Mouse (Mus musculus): Measurements from ENCODE around the gene Ncmap.

Ncmap gene

DNA sequence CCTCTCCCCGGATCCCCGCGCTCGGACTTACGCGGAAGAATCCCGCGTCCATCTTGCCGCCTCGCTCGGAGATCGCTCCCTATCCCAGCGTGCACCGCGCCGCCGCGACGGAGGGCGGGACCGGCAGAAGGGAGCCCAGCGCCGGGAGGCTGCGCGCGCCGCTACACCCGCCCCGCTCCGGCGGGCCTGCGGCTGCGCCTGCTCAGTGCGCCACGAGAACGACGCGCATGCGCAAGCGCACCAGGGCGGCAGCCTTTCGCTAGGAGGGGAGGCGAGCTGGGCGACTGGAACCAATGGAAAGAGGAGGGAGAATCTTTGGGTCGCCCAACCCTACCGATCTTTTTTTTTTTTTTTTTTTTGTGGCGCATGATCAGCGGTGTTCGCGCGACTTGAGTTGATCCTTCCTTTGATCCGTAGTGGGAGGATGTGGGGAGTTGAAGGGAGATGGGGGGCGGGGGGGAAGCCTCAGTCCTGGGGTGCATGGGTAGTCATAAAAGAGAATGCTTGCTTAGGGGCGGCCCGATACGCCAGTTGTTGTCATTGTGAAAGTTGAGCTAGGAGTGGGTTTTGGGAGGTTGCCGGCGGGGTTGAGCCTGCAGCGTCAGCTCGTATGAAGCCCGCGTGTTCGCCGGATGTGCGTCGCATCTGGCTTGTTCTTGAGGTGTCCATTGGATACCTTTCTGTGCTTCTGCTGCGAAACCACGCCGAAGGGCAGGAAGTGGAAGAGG lies 44.8 kb downstream of the Ncmap start, which contains the start of gene Srrm1:
Gene Srrm1, minus strand, starts transcription at position 256 of the 728 bp plus-strand sequence.
- DNase-seq (ENCODE audit: low spot score in 2 of 2) = peak; percentile 98 to 99

DNA sequence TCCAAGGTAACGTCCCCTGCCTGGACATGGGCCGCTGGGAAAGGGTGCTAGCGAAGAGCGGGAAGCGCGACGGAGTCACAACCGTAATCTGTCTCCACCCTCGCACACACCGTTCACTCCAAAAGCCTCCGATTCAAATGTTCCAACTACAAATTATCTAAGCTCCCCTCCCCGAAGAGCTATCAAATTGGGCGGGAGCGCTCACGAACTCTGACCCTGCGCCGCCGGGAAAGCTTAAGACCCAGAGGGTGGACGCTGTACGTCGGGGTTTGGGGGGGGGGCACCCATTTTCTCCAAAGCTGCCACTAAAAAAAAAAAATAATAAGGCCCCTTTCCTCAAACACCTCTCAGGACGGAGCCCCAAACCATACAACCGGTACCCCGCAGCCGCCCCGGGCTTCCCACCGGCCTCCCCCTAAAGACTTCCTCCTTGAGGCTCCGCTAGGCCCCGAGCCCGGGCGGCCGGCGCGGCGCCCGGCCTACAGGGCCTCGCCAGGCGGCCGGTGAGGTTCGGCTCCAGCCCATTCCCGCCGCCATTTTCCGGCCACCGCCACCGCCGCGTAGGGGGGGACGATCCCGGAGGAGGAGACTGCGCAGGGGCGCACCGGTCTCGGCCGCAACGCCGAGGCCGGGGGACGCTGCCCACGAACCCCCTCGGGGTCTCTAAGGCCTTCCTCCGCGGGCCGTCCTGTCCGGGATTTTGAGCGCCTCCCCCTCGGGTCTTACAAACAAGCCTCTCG lies 45.5 kb downstream of the Ncmap start:
- DNase-seq (ENCODE audit: low spot score in 2 of 2) = peak in 1 of 2 experiments; percentile 31

DNA sequence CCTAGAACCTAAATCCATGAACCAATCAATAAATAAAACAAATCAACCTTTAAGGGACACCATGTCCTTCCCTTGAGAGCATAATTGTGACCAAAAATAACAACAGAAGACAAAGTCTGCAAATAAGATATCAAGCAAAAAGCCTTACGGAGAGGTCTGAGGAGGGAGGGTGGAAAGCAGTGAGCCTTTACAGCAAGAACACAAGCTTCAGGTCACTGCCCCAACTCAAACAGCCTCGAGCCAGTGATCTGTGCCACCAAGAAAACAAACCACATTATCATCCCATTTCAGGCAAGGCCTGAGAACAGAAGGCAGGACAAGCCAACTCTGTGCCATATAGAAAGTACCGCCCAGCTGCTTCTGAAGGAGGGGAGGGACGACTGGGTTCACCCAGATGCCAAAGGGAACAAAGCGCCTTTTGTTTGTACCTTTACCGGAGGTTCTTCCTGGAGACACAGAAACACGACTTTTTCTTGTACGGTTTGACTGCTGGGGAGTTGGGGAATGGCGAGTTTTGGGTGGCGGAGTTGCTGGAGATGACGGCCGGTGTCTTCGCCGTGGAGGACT lies 60.6 kb downstream of the Ncmap start:
- DNase-seq (ENCODE audit: low spot score in 2 of 2) = no peak

DNA sequence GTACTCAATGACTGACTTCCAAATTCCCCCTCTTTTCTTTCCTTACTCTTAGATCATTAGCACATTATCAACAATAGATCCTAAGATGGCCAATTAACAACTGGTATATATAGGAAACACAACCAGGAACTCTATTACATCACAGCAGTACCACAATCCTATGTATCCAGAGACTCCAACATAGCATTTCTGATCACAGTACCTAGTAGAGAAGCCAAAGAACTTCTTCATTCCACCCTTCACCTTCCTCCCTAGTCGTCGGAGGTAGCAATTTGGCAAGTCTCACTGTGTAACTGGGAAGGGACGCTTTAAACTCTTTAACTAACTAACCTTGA lies 62.0 kb downstream of the Ncmap start:
- no peak for DNase-seq (ENCODE audit: low spot score in 2 of 2)

DNA sequence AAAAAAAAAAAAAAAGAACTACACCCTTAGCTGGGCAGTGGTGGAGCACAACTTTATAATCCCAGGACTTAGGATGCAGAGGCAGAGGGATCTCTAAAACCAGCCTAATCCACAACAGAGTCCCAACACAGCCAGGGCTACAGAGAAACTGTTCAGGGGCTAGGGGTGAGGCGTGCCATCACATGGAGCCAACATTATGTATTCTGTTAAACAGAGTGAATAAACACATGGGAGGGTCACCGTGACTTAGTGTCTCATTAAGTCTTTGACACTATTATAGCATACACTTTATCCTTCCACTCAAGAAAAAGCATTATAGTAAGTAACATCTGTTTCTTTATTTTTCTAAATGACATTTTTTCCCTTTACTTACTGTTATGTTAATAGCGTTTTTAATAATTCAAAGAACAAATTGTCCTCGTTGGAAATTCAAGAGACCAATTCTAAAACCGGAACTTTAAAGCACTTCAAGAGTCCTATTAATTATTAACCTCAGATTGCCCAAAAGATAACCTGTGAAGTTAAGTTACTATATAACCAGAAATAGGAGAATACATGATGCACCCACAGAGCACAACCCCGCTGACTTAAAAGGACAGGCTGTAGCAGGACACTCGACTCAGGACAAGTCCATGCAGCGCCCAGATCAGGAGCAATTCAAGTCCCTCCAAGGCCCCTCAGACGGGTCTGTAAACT lies 62.6 kb downstream of the Ncmap start:
- DNase-seq (ENCODE audit: low spot score in 2 of 2) = no peak

DNA sequence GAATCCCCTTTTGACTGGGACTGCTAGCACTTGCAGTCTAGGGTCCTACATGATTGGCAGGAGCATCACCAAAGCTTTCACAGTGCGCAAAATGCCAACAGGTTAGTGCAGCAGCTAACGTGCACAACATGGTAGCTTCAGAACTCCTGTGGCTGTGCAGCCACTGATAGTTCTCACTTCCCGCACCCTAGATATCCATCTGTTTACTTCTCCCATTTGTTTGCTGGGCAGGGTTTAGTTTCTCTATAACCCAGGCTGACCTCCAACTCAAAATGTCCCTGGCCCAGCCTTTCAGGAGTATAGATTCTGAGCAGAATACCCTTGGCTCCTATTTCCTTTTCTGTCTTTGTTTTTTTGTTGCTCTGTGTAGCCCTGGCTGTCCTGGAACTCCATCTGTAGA lies 71.6 kb downstream of the Ncmap start:
- DNase-seq (ENCODE audit: low spot score in 2 of 2) = no peak

DNA sequence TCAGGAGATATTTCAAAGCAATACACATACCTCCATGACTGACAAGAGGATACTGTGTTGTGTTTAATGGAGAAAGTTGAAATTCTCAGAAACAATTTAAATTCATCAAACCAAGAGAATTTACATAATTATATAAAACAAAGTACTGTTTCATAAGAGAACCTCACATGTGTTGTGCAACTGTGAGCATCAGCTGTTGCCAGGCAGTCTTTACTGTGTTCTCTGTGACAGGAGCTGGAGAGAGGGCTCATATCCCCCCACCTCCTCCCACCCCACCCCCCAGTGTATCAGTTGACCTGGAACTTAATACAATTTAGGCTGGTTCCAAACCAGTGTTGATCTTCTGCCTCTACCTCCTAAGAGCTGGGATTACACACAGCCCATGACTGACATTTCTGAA lies 72.0 kb downstream of the Ncmap start:
- DNase-seq (ENCODE audit: low spot score in 2 of 2) = no peak

DNA sequence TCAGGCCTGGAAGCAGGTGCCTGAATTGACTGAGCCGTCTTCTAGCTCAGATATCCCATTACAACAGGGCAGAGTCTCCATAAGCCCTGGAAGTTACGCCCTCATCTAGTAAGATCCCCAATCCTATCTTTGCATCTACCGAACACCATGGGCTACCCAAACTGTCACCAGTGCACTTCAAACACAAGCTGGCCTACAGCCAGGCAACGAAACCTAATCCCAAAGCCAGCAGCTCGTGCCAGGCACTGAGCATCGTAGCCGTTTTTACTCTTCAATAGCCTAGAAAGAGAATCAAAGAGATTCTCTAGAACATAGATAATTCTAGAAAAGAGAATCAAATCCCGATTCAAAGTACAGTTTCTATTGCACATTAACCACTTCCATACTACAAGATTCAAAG lies 75.0 kb downstream of the Ncmap start:
- DNase-seq (ENCODE audit: low spot score in 2 of 2) = no peak
